Mouse (Mus musculus) cerebellum, postnatal 36 days (tissue): ENCODE data around the gene Fbxw8.

ENCODE experiments used
- DNase-seq, 2 experiments: peaks; one replicate each; pipeline ENCODE4 v3.0.0; 2021 to 2022; ENCODE audit warnings: mixed read lengths in 2 of 2

The Fbxw8 gene

DNA sequence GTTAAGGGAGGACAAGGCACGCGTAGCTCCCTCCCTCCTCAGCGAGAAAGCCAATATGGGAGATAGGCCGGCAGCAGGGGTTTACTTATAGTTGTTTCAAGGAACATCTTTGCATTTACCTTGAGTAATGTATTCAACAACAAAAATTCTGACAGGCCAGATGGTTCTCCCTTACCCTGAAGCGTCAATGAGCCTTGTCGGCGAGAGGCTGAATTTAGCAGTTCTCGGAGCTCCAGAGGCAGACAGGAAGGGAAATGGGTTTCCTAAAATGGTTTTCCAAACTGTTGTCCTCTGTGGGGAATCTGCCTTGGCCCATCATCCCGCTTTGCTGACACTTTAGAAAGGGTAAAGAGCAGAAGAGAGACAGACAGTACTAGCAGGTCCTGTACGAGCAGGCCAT, 48.6 kb downstream of the Fbxw8 start:
- DNase-seq = no peak

GRCm38 (mm10) chr5:118105536-118105935, 49.7 kb downstream of the Fbxw8 start:
- DNase-seq = no peak

DNA sequence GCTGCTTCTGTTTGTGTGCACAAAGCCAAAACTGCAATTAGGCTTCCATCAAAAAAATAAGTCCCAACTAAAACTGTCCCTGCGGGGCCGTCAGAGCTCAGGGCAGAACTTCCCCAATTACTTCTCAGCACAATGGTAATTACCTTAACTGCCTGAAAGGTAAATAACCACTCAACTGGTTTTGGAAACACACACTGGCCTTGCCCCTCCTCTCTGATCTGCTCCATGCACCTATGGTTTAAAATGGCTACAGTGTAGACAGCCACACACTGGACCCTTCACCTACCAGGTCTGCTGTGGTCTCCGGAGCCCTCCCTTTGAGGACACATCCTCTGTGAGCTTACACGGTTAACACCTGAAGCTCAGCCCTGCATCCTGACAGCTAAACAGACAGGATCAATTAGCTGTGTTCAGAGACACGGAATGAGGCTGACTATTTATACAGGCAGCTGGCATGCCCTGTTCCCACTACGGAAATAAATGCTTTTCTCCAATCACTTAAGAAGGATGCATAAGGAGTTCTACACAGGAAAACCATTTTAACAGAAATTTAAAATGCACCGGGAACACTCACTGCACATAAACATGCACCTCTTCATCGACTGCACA, 55.3 kb downstream of the Fbxw8 start:
- DNase-seq = no peak

DNA sequence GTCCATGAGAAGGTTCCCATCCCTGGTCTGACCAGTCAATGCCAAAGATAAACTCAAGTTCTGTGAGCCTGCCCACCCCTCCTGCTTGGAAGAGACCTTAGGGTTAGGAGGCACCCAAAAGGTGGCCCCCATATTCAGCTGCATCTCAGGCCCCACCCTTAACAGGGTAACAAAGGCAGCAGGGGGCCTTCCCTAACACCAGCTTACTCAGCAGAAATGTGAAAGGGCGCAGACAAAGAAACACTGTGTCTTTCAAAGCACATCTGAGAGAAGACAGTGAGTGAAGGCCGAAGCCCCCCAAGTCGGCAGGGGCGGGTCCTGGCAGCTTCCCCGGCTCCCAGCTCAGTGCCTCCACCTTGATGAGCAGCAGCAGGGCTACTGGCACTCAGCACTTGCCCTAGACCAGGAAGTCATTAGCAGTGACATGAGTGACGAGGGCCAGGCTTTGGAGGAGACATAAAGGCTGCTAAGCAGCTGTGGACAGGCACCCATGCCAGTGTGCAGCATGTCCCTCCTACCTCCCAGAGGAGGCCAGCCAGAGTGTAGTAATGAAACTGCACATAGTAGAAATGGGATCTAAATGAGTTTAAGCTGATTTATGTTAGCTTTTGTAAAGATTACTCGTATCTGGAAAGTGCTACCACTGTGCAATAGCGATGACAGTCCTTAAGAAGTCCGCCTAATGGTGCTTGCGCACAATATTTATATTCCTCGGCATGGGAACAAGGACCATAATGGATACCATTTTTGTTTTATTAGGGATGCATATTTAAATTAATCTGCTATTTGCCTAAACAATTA, 56.0 kb downstream of the Fbxw8 start:
- no peak for DNase-seq

GRCm38 (mm10) chr5:118096317-118096716, 58.9 kb downstream of the Fbxw8 start:
- no peak for DNase-seq

- no peak for DNase-seq
Observed at GRCm38 (mm10) chr5:118095849-118096248, 59.4 kb downstream of the Fbxw8 start.

DNA sequence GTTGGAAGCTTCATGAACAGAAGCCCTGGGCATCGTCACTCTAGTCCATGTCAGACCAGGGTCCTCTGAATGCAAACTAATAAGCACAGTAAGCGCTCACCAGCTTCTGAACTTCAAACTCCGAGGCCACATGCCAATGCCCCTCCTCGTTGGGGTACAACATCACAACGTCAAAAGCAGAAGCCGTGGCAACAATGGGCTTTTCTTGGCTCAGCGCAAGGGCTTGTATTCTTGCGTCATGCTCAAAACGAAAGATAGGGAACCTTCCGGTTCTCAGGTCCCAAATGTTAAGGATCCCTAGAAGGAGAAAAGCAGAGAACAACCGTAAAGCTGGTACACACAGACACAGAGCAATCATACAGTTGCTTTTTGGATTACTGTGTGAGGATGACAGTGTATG, 59.8 kb downstream of the Fbxw8 start:
- no peak for DNase-seq

DNA sequence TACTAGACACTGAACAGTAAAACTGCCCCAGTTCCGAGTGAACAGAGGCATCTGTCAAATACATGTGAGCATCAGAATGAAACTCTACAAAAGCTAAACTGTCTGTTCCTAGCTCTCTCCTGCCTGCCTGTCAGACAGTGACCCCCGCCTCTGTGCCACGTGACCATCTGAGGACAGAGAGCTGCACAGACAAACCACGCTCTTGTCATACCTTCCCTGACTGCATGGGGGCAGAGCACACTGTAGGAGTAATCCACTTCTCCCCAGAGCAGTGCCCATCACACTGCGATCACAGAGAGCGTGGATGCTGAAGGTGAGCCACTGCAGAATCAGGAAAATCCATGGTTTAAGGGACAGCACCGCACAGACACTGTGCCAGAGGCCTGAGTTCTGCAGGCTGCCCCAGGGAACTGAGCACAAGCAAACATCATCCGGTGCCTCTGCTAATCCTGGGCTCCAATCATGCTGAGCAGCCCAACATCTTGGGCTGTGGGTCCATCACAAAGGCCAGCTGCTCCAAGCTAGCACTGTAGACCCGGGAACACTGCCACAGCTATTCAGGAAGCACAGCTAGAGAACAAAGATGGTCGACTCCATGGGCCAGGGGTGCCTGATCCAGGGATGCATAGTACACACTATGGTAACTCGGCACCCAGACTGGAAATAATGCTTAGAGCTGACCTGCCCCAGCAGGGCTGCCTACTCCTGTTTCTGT, 61.8 kb downstream of the Fbxw8 start:
- no peak for DNase-seq

- no peak for DNase-seq
Observed at GRCm38 (mm10) chr5:118090837-118091236, 64.4 kb downstream of the Fbxw8 start.

DNA sequence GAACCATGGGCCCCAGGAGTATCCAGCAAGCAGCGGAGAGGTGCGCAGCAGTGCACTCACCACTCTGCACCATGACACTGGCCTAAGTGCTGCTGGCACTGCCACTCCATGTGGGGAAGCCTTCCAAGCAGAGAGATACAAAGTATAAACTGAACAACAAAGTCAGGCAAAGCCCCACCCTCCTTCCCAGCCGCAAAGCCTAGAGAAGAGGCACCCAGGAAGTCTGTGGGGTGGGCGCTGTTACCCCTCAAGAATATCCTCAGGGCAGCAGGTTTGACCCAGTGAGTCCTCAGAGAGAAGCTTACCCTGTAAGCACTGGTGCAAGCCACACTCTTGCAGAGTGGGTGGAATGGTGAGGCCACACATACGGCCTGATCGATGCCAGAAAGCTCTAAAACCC, 65.2 kb downstream of the Fbxw8 start:
- no peak for DNase-seq

DNA sequence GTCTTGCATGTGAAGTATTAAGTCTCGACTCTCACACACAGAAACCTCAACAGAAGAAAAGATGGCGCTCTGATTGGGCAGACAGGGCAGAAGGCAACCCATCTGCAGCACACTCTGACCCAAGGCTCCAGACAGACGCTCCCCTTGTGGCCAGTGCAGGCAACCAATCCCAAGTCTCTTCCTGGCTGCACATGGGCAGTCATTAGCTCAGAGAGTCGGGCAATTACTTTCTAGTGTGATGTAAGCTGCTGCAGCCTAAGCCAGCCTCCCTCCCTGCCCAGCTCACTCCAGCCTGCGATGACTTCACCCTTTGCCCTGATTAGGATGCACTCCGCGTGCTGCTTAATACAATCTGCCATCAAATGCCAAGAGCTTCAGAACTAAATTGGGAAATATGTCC, 66.2 kb downstream of the Fbxw8 start:
- DNase-seq = peak; percentile 68 to 71

DNA sequence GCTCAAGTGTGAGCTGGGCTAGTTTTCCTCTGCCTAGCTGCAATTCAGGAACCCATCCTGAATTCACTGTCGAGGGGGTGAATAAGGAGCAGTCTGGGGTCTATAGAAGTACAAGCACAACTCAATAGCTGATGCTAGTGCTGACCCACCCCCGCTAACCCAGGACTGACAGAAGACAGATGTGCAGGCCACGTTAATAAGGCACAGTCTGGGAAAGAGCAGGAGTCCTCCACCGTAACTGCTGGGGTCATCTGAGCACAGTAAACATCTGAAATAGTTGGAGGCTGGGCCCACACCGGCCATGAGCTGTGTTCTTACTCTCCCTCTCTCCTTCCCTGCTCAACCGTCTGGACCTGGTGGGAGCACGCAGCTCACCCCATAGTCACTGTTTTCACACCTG, 68.3 kb downstream of the Fbxw8 start:
- no peak for DNase-seq

DNA sequence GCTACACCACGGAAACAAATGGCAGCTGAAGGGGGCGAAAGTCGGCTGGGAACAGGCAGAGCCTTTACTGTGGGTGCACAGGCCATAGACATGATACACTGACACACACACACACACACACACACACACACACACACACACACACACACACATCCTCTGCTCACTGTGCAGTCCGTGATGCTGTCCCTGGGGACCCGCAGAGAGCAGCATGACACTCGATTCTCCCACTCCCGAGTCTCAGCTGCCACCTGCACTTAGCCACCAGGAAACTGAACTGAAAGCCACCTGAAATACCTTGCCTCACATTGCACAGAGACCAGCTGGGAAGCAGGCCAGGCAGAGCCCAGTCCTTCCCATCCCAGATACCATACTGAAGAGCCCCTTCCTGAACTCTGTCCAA, 70.0 kb downstream of the Fbxw8 start:
- DNase-seq = no peak

DNA sequence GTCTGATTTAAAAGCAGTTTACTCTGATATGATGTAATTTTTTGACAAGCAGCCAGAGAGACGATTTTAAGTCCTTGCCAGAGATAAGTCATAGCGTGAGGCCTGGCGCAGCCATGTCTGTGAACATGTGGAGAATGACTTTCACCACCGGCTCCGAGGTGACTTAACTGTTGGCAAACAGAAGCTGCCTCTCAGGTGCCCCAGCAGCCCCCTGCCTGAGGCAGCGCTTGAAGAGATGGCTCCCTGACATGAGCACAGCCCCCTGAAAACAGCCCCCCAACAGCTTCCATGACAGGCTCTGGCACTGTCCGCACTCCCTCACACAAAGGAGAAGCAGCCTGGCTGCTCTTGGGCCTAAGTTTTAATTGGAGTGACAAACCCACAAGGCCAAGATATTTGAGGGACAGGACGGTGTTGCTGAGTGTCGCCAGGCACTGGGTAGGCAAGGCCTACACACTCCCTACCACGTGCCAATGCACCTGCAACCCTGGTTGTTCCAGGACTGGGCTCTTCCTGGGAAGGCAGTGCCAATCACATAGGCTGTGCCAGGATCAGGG, 71.0 kb downstream of the Fbxw8 start:
- no peak for DNase-seq

GRCm38 (mm10) chr5:118083060-118083638, 72.1 kb downstream of the Fbxw8 start:
- no peak for DNase-seq

DNA sequence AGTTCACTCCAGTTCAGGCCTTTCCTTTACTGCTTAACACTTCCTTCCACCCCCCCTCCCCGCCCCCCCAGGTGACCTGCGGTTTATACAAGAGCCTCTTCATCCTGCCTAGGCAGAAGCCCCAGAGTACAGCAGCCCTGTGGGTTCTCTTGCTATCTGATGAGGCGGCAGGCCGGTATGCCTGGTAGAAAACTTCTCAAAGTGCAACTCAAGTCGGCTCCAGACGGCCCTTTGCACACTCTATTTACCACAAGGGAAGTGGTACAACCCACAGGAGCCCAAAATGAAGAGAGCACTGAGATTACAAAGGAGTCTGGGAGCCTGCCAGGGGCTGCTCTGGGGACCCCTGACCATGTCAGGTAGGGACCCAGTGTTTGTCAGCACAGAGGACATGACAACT, 73.3 kb downstream of the Fbxw8 start:
- DNase-seq = no peak

GRCm38 (mm10) chr5:118081374-118081949, 73.8 kb downstream of the Fbxw8 start:
- no peak for DNase-seq

DNA sequence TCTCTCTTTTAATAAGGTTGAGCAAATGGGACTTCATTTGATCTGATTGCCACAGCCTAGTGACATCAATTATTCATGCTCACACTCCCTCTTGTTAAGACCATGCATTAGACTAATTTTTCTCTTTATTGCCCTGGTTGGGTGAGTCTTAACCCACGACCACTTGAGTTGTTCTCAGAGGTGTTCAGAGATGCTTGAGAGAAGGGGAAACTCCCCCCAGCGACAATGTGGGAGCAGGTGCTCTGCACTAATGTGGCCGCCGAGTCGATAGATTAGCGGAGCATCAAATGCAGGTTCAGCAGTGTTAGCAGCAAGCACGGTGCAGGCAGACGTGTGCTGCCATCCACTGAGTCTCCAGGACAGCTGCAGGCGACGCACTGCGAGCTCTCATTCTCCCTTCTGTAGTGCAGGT, 75.4 kb downstream of the Fbxw8 start:
- no peak for DNase-seq

DNA sequence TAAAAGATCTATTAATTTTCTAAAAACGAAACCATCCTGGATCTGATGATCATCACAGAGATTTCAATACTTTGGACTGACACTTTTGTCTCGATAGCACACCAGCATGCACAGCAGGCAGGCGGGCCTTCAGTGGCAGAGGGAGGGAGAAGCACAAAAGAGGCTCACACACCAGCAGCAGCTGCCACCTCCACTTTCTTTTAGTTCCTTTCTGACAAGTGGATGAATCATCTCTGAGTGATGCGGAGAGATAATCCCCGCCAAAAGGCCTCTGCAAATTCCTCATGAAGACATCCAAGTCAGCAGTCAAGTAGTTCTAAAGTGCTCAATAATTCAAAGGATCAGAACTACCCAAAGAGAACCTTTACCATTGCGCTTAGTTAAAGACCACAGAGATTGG, 75.9 kb downstream of the Fbxw8 start:
- DNase-seq = no peak

GRCm38 (mm10) chr5:118078550-118078949, 76.7 kb downstream of the Fbxw8 start:
- DNase-seq = no peak

- DNase-seq = peak; percentile 61 to 62
Observed at GRCm38 (mm10) chr5:118076721-118077592, 78.3 kb downstream of the Fbxw8 start.

DNA sequence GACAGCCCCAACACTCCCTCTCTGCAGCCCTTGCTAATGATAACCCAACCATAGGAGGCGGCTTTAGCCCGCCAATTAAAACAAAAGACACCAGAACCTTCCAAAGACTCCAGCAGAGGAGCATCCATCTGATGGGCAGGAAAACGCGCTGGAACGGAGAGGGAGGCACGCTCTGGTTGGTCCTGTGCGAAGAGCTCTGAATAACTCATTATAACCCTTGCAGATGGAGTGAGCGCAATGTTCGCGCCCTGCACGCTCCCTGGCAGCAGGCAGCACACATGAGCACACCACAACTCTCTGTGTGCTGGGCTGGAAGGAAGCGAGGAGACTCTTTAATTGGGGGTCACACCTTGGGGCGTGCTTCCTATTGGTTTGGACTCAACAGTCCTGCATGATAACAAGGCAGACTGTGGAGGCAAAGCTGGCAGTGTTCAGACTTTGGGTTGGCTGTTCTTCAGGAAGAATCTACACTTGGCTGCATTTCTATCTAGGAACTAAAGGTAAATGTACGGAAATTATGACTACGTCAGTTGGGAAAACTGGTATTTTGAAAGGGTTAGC, 82.0 kb downstream of the Fbxw8 start:
- DNase-seq = no peak
